Mouse (Mus musculus): ENCODE results near the gene Aspn. TPM values are rescaled to one million over a fixed set of nuclear protein-coding genes. Genes with fewer than 3 reads are reported as not detected.
"Not testable (repeated sequence)": the region's sequence is repeated elsewhere in the genome, so short reads cannot be mapped to it uniquely, and the experiment has no call there.

Gene Aspn
- polyA plus RNA-seq, 1 experiment from 2014 or later = 3.3 TPM

DNA sequence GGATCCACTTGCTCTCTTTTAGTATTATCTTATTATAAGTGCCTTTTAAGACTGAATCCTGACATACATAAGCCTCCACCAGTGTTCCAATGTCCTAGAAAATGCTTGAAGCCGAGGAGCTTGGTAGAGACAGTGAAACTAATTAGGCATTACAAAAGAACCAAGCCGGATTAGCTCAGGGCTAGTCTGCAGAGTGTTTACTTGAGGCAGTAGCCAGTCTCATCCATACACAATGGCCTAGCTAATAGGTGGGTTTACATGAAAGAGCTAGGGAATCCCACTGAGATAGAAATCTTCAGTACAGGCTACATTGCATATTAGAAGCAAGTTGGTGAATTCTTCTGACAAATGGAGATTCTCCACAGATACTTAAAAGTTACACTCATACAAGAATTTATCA is 58.3 kb downstream of the Aspn start:
- not testable (repeated sequence) for H3K9me3 ChIP-seq; H3K4me3 ChIP-seq; ATAC-seq (ENCODE audit: low FRiP score, low read depth); H3K27ac ChIP-seq (replicated peaks); H3K9ac ChIP-seq (replicated peaks); H3K4me2 ChIP-seq (replicated peaks); H3K36me3 ChIP-seq; H3K4me1 ChIP-seq; H3K27me3 ChIP-seq
- WGBS = 34% methylated on average over 2 of the region's 2 CpGs

DNA sequence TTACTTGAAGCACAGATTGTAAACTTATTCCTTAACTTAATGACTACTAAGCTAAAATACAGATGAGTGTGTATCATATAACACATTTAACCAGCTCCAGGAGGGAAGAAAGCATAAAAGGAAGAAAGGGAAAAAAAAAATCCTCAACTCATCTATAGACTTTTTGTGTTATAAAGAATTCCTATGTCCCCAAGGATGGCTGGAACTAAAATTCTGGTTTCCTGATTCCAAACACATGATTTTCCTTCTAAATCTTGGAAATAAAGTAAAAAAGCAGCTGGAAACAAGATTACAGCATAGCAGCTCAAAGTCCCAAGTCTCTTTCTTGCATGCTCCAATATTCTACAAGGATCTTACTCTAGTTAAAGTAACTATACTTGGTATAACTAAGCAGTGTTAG is 59.4 kb downstream of the Aspn start:
- Histone ChIP-seq H3K36me3 (no peaks in the 10 kb centered on the region), H3K9me3 (no peaks in the 10 kb centered on the region), H3K27me3 (no peaks in the 10 kb centered on the region), H3K4me2 (replicated peaks) (no peak overlapping the region), H3K27ac (replicated peaks) (no peak overlapping the region), H3K4me1 (no peaks in the 10 kb centered on the region), H3K4me3 (no peak overlapping the region), H3K9ac (replicated peaks) (no peak overlapping the region)
- no peak for ATAC-seq (ENCODE audit: low FRiP score, low read depth)

DNA sequence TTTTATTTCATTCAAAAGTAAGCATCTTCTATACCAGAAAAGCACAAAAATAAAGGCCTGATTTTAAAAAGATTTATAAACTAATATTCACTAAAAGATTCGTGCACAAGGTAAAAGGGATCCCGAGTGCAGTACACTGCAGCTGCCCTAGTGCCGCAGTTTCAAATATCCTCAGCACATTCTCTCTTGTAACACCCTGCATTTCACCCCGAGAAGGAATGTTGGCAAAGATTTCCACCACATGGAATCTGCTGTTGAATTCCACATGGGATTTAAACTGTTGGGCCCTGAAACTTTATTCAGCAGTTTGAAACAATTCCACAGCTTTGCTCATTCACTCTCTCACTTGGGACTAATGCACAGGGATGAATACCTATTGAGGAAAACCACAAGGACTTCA is 63.5 kb downstream of the Aspn start, which contains the start of gene Ogn:
TSS of gene Ogn (plus strand) at position 333 of the 400 bp plus-strand sequence.
- no peaks in the 10 kb centered on the region for H3K9me3 ChIP-seq
- H3K27me3 ChIP-seq = no peaks in the 10 kb centered on the region
- no peaks in the 10 kb centered on the region for H3K36me3 ChIP-seq
- H3K4me1 ChIP-seq = no peaks in the 10 kb centered on the region
- WGBS = 79% methylated on average over 4 of the region's 4 CpGs
- ATAC-seq (ENCODE audit: low FRiP score, low read depth) = no peak
- H3K27ac ChIP-seq (replicated peaks) = no peak within 1 kb of the TSS
- no peak within 1 kb of the TSS for H3K4me2 ChIP-seq (replicated peaks)
- no peak within 1 kb of the TSS for H3K4me3 ChIP-seq
- H3K9ac ChIP-seq (replicated peaks) = no peak within 1 kb of the TSS

DNA sequence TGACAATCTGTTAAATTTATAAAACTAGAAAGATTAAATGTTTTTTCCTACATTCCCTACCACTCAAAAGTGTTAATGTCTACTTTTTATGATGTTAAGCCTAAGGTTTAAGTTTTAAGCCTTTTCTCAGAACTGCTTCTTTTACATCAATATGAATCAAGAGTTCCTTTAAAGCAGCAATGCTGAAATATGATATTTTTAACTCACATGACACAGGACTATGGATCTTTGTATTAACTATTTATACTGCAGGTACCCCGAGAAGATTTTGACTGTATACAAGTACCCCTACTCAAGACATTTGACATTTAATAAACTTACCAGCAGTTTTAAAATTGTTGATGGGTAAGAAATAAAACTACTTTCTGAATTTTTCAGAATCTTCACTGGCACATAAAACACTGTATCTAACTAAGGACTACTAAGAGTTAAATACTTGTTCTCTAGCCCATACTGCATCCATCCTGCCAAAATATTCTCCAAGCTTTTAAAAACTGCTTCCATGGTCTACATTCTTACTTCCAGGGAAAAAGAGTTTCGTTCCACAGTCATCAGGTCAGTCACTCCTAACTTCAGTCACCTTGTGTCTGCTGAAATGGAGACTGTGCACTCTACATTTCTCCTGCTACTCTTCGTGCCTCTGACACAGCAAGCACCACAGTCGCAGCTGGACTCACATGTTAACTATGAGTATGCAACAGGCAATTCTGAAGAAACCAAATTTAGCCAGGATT is 64.5 kb downstream of the Aspn start:
- no peak for ATAC-seq (ENCODE audit: low FRiP score, low read depth)
- H3K9me3 ChIP-seq = no peaks in the 10 kb centered on the region
- no peak overlapping the region for H3K4me2 ChIP-seq (replicated peaks)
- H3K36me3 ChIP-seq = no peaks in the 10 kb centered on the region
- no peak overlapping the region for H3K9ac ChIP-seq (replicated peaks)
- no peaks in the 10 kb centered on the region for H3K27me3 ChIP-seq
- no peak overlapping the region for H3K27ac ChIP-seq (replicated peaks)
- H3K4me3 ChIP-seq = no peak overlapping the region
- 80% methylated on average over 4 of the region's 4 CpGs for WGBS
- H3K4me1 ChIP-seq = no peaks in the 10 kb centered on the region

DNA sequence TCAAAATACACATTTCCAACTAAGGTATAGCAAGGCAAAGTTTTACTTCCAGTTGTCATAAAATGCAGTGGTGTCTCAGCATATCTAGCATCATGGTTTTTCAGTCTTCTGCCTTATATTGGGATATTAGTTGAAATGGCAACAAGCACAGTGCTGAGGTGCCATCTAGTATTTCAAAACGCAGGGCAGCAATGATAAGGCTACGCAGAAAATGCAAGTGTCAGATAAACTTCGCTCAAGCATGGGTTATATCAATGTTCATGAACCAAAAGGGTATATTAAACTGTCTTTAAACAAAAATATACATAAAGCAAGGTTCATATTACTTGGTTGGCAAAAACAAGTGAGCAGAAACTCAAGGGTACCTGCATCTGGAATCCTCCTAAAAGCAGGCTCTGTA is 72.8 kb downstream of the Aspn start:
- no peaks in the 10 kb centered on the region for H3K27me3 ChIP-seq
- 87% methylated on average over 3 of the region's 3 CpGs for WGBS

More for the DNA sequence above, 72.8 kb downstream of the Aspn start:
- no peaks in the 10 kb centered on the region for H3K36me3 ChIP-seq
- ATAC-seq (ENCODE audit: low FRiP score, low read depth) = no peak
- no peak overlapping the region for H3K4me2 ChIP-seq (replicated peaks)
- H3K9ac ChIP-seq (replicated peaks) = no peak overlapping the region
- no peaks in the 10 kb centered on the region for H3K4me1 ChIP-seq
- H3K4me3 ChIP-seq = no peak overlapping the region
- no peaks in the 10 kb centered on the region for H3K9me3 ChIP-seq
- H3K27ac ChIP-seq (replicated peaks) = no peak overlapping the region

Other genes starting within 250 kb of the Aspn start
- gene Fgd3, start 224.1 kb upstream of the Aspn start, polyA plus RNA-seq (2016; fragmentation: Nextera tagmentation; extraction: Ambion mirVana) = 1.0 and 1.1 TPM in 2 replicates
- gene Bicd2, start 202.9 kb upstream of the Aspn start, polyA plus RNA-seq (2016; fragmentation: Nextera tagmentation; extraction: Ambion mirVana) = 36.7 and 38.8 TPM in 2 replicates
- gene Ippk, start 123.2 kb upstream of the Aspn start, polyA plus RNA-seq (2016; fragmentation: Nextera tagmentation; extraction: Ambion mirVana) = 14.2 and 16.3 TPM in 2 replicates
- 0.72 and 1.2 TPM in 2 replicates for gene Tes3-ps, start 51.1 kb upstream of the Aspn start, polyA plus RNA-seq (2016; fragmentation: Nextera tagmentation; extraction: Ambion mirVana)
- 1.3 and 1.5 TPM in 2 replicates for gene Ecm2, start 39.6 kb upstream of the Aspn start, polyA plus RNA-seq (2016; fragmentation: Nextera tagmentation; extraction: Ambion mirVana)
- gene Omd, start 38.0 kb downstream of the Aspn start, polyA plus RNA-seq (2016; fragmentation: Nextera tagmentation; extraction: Ambion mirVana) = 0.71 and 0.96 TPM in 2 replicates
- gene Ogn, start 63.6 kb downstream of the Aspn start, polyA plus RNA-seq (2016; fragmentation: Nextera tagmentation; extraction: Ambion mirVana) = 13.4 and 23.1 TPM in 2 replicates
- gene Cenpp, start 108.3 kb downstream of the Aspn start, polyA plus RNA-seq (2016; fragmentation: Nextera tagmentation; extraction: Ambion mirVana) = 25.2 and 26.5 TPM in 2 replicates
- 24.7 and 26.9 TPM in 2 replicates for gene Nol8, start 108.6 kb downstream of the Aspn start, polyA plus RNA-seq (2016; fragmentation: Nextera tagmentation; extraction: Ambion mirVana)
- 94.6 and 97.5 TPM in 2 replicates for gene Iars, start 137.7 kb downstream of the Aspn start, polyA plus RNA-seq (2016; fragmentation: Nextera tagmentation; extraction: Ambion mirVana)

Data from midbrain, embryonic 12.5 days (tissue).